Mouse (Mus musculus) left cerebral cortex, postnatal 25 days (tissue): ENCODE measurements around the gene Eef1g. TPM values are rescaled to one million over a fixed set of nuclear protein-coding genes. Genes with fewer than 3 reads are reported as not detected.

Experiments used
- DNase-seq, 2 experiments: peaks; one replicate each; pipeline ENCODE4 v3.0.0; 2022; ENCODE audit warnings: low spot score in 2 of 2, mixed read lengths in 1 of 2
- intact Hi-C: fragments of 180-260 bp; cut with DNase I; formaldehyde crosslinking; loops from one replicate; pipeline ENCODE4 v1.15.1; 2025
- total RNA-seq, 2 experiments: library from RNA; stranded (reverse); gene quantifications; 2 replicates each; pipeline ENCODE4 v1.2.3; 2021

Eef1g gene
- total RNA-seq: 100 to 1,000 TPM; 203 to 212 TPM

DNA sequence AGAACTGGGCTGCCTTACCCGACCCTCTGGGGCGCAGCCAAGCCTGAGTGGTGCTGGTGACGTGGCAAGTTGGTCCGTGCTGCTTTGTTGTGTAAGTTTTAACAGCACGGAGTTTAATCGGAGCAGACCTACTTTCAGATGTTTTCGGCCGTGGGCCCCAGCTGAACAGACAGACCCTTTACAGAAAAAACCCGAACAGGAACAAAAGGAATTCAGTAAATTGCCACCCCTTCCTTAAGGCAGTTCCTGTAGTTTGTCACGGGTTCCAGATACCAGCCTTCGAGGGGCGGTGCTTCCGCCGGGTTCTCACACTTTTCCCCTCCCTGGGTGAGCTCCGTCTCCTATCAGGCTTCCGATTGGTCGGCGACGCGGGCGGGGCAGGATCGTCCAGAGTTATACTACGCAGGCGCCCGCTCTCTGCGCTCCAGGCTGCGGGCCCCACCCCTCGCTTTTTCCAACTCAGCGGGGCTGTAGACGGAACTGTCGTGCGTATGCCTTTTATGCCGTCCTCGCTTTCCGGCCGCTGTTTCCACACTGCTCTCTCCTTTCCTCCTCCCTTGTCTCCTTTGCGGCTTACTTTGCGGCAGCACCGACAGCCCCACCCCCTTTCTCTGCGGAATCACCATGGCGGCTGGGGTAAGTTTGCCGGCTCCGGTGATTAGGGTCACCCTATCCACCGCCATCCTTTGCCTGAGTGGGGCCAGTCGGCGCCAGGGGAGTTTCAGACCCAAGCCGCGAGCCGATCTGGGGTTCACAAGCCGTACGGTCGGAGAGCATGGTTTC is at the start of gene Eef1g:
TSS of gene Eef1g (plus strand) at position 452 of the 783 bp plus-strand sequence.
- DNase-seq: peak; percentile 99 to 100
- intact Hi-C loops: loop anchor here (5.0 kb wide), 1 partner anchor 129 kb away; the partner anchor contains the start of genes Bscl2 and Gng3

DNA sequence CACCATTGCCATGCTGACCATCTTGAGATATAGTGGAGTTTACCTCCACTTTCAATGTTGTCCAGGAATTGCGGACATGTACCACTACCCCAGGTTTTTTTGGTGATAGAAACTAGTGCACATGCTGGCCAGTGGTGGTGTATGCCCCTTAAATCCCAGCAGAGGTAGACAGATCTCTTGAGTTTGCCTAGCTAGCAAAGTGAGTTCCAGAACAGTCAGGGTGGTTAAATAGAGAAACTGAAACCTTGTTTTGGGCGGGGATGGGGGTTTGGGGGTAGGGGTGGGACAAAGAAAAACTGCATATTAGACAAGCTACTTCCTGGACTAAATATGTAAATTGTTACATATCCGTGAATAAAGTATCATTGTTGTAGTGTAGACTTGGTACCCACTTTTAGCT is 47.8 kb upstream of the Eef1g start:
- intact Hi-C loops: no loop called here
- DNase-seq: no peak

DNA sequence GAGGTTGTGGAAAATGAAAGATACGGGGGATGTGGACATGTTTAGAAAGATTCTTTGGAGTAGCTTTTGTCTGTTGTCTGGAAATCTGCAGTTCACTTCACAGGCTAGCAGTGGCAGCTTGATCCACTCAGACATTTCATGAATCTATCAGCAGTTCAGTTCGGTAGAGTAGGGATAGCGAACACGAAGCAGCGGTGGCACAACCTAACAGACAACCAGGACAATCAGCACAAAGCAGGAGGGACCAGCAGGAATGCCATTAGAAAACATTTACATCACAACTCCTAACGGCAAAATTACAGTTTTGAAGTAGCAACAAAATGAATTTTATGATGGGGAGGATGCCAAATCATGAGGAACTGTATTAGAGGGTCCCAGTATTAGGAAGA is 47.2 kb upstream of the Eef1g start:
- intact Hi-C loops: no loop called here

DNA sequence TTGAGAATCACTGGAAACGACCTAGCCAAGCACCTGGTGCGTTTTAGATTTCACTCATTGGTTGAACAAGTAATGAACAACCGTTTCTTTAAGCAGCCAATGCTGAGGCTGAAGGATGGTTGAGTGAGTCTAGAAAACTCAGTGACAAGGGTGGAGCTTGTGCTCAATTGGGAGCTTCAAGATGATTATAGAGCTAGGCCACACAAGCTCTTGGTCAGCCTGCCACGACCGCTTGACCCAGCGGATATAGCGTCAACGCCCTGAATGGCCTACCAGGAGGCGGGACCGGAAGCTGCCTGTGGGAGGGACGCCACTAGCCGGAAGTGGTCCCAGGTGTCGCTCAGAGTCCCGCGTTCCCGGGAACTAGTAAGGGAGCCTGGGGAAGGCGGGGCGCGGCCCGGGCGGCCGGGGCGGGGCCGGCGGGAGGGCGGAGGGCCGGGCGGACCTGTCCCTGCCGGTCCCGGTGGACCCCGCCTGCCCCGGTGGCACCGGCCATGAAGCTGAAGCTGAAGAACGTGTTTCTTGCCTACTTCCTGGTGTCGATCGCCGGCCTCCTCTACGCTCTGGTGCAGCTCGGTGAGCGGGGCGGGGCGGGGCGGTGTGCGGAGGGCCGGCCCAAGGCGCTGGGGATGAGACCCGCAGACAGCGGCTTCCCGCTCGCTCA is 46.6 kb upstream of the Eef1g start, which contains the start of gene B3gat3:
TSS of gene B3gat3 (plus strand) at position 302 of the 664 bp plus-strand sequence.
- intact Hi-C loops: no loop called here

More for the DNA sequence above, 47.2 kb upstream of the Eef1g start:
- no peak for DNase-seq

DNA sequence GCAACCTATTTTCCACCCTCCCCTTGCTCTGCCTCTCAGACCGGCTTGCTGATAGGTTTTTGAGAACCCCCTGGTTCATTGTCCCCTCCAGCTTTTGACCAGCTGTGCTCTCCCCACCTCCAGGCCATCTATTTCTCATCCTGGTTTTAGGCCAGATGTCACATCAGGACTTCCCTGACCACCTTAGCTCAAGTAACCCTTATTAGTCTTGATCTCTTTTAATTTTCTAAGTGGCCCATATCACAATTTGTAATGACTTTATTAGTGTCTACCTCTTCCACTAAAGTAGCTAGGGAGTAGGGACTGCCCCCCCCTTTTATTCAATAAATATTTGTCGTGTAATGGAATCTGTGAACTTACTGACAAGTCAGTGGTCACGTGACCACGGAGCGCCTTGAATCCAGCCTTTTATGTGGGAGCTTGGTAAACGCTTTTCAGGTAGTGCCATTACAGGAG is 46.0 kb upstream of the Eef1g start:
- intact Hi-C loops: no loop called here
- DNase-seq: peak; percentile 27 to 35

More for the DNA sequence above, 46.6 kb upstream of the Eef1g start, which contains the start of gene B3gat3:
- DNase-seq: peak; percentile 96 to 97

DNA sequence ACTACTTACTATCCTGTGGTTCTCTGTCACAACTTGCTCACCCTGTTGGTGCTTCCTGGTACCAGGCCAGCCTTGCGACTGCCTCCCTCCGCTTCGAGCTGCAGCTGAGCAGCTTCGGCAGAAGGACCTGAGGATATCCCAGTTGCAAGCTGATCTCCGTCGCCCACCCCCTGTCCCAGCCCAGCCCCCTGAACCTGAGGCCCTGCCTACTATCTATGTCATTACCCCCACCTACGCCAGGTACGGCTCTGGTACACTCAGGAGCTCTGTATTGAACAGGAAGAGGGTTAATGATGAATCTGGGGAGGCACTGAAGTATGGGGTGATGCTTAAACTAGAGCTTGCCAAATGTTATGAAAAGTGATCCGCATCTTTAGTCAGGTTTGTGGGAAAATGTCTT is 45.1 kb upstream of the Eef1g start:
- intact Hi-C loops: no loop called here
- DNase-seq: no peak

DNA sequence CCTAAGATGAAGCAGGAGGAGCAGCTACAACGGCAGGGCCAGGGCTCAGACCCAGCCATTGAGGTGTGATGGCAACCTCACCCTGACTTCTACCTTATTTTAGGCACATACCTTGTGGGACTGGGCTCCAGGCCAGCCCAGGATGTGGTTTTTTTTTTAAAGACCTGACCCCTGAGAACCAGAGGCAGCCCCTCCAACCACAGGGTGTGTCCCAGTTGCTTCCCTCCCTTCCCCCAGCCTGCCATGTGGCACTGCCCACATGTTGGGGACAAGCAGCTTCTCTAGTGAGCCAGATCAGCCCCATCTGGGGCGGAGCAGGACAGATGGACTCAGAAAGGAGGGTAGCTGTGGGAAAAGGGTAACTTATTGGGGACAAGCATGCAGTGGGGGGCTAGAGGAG is 40.1 kb upstream of the Eef1g start:
- DNase-seq: peak in 1 of 2 experiments; percentile 24
- intact Hi-C loops: no loop called here

DNA sequence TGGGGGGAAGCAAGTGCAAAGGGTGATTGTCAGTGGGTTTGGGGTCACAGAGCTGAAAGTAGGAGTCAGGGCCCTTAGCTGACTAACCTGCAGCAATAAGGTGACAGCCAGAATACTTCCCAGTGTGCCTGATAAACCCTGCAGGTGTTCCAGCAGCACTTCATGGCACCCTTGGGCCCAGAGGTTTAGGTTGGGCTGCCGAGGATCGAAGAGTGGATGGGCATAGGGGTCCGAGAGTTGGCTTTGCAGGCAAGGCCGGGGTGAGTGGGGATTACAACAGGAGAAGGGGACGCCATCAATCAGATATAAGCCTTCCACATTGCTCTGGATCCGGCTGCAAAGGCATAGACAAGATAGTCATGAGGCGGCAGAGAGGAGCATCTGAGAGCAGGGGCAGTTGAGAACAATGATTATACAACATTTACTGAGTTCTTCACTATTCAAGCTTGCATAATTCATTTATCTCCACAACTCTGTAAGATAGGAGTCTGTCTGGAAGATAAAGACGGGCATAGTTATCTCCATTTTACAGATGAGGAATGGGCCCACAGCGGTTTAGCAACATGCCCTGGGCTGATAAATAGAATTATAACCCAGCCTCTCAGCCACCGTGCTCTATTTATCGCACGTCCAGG is 38.8 kb upstream of the Eef1g start:
- no peak for DNase-seq
- intact Hi-C loops: no loop called here

DNA sequence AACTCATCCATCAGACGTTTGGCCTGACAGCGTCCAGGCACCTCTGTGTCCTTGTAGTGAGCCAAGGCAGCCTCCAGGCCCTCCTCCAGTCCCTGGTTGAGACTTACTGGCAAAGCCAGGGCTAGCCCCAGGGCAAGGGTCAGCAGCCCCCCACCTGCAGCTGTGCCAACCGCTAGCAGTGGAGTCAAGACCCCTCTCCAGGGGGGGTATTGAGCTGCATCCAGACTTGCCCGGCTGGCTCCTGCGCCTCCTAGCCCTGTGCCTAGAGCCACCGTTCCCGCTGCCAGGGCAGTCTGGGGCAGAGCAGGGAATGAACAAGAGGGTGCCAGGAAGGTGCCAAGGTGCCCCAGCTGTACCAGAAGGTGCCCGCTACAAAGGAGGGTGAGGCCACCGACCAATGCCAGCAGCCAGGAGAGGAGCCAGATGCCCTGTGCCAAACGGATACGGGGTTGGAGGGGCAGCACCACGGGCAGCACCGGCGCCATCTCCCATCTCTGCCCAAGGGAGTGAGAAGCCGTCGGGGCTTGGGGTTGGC is 38.1 kb upstream of the Eef1g start:
- DNase-seq: no peak
- intact Hi-C loops: no loop called here

DNA sequence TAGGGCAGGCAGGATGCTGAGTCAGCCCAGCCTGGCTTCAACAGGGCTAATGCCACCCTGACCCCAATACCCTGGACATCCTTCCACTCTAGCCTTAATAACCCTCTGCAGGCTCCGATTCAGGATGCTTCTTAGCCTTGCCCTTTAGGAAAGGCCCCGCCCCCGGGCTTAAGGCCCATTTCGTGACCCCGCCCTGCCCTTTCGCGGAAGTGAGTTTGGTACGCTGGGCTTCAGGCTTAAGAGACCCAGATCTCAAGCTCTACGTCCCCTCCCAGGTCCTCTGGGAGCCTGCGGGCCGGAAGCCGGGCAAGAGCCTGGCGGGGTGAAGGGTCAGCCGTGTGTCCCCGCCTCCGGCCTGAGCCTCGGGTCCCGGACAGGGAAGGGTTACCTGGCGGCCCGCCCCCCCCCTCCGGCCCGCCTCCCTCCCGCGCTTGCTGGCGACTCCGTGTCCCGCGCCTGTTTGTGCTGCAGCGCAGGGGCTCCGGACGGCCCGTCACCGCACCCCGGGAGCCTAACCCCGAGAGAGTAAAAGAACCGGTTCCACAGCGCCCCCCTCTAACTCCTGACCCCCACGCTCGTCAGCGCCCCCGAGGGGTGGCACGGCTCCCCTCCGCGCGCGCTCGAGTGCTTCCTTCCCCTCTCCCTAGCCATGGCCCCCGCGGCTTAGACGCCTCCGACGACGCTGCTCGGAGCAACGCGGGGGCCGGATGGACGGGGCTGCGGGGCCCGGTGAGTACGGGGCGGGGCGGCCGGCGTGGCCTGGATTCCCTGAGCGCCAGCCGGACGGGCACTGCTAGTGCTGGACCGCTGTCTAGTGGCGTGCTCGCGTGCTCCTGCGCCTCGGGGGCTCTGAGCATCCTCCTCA is 37.4 kb upstream of the Eef1g start, which contains the start of the genes Rom1 and Eml3:
TSS of gene Rom1 (minus strand) at position 133 of the 865 bp plus-strand sequence.
TSS of gene Eml3 (plus strand) at position 329 of the 865 bp plus-strand sequence.
- intact Hi-C loops: no loop called here
- peak; percentile 49 to 60 for DNase-seq

DNA sequence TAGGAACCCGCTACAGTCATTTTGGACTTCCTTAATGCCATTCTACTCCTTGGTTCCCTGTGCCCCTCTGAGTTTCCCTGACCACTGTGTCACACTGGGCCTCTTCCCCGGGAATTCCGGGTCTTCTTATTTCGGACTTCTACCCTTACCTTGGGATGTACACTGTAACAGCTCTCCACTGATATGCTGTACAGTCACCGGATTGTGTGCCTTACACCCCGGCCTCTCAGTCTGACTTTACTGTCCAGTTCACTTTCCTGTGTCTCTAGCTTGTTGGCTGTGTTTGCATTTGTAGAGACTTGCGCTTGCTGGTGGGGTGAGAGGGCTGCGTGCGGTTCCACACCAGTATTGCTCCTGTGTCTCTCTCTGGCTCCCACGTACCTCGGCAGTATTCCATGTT is 36.7 kb upstream of the Eef1g start:
- no peak for DNase-seq
- intact Hi-C loops: no loop called here

DNA sequence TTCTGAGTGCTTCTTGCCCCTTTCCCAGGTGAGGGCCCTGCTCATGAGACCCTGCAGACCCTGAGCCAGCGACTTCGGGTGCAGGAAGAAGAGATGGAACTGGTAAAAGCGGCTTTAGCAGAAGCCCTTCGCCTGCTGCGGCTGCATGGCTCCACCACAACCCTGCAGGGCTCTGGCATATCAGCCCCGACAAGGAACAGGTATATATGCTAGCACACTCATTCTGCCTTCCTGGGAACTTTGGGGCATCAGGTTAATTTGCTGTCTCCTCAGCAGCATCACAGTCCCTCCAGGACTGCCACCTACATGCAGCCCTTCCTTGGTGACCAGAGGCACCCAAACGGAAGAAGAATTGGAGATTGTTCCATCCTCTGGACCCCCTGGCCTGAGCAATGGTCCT is 36.1 kb upstream of the Eef1g start:
- intact Hi-C loops: no loop called here
- no peak for DNase-seq

DNA sequence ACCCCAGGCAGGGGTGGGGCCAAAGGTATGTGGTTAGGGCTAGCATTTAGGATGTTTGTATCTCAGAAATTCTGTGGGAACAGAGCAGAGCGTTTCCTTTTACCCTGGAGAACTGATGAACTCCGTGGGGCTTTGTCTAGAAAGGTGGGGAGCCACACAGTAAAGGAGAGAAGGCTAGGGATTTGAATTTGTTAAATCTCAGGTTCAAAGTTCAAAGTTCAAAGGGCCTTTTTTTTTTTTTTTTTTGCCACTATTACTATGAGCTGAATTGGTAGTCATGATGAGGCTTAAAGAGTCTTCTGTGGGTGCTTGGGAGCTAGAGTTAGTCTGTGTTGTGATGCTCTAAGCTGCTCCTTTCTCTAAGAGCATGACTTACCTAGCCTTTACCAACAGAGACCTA is 30.1 kb upstream of the Eef1g start:
- intact Hi-C loops: no loop called here

DNA sequence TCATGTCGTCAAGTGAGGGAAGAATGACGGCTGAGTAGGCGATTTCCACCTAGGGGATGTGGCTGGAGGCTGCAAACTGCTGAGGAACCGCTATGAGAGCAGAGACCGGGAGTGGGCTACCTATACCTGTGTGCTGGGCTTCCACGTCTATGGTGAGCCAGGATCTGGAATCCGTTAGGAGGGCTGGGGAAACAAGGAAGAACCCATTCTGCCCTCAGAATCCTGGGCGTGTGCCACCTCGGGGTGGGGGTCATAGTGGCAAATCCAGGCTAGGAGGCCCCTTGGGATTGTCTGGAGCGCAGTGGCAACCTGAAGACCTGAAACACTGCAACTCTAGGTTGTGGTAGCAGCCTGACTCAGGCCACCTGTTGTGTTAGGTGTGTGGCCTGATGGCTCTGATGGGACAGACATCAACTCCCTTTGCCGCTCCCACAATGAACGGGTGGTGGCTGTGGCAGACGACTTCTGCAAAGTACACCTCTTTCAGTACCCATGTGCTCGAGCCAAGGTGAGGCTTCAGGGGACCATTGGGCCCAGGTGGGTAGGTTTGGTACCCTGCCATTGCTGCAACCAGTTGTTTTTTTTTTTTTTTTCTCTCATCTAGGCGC is 26.2 kb upstream of the Eef1g start:
- DNase-seq: no peak
- intact Hi-C loops: no loop called here

More for the DNA sequence above, 30.1 kb upstream of the Eef1g start:
- DNase-seq: no peak

DNA sequence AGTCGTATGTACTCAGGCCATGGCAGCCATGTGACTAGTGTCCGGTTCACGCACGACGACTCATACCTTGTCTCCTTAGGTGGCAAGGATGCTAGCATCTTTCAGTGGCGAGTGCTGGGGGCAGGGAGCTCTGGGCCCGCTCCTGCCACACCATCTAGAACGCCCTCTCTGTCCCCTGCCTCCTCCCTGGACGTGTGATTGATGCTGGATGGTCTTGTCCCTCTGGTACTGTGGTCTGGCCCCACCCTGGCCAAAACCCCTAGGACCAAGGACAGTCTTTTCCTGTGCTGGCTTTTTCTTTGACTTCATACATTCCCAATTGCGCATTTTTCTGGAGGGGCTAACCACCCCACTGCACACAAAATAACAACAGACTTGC is 25.7 kb upstream of the Eef1g start:
- intact Hi-C loops: no loop called here
- DNase-seq: no peak

DNA sequence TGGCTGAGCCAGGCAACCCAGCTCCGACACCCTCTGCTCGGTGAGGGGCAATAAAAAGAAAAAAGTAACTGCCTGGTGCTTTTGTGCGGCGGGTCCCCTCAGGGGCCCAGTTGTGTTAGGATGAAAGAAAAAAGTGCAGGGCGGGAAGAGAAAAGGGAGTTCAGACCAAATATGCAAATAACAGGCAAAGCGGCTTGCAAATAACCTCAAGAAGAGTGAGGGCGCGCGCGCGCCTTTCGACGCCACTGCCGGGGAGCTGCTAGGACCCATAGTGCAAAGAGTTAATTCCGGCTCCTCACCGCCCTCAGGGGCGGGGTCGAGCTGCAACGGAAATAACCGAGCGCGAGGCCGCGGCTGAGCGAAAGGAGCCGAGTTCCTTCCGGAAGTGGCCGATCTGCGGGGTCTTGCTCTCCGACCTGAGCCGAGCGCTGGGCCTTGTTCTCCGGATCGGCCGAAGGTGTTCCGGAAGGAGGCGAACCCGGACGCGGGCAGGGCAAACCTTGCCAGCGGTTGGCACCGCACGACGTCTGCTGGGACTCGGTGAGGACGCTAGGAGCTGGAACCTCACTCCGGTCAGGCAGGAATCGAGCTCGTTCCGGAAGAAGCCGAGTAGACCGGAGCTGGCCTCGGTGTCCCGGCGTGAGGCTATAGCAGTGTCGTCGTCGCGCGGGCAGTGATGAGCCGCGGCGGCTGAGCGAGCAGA is 25.2 kb upstream of the Eef1g start, which contains the start of gene Mta2:
TSS of gene Mta2 (plus strand) at position 361 of the 703 bp plus-strand sequence.
- intact Hi-C loops: no loop called here
- peak; percentile 93 to 96 for DNase-seq

DNA sequence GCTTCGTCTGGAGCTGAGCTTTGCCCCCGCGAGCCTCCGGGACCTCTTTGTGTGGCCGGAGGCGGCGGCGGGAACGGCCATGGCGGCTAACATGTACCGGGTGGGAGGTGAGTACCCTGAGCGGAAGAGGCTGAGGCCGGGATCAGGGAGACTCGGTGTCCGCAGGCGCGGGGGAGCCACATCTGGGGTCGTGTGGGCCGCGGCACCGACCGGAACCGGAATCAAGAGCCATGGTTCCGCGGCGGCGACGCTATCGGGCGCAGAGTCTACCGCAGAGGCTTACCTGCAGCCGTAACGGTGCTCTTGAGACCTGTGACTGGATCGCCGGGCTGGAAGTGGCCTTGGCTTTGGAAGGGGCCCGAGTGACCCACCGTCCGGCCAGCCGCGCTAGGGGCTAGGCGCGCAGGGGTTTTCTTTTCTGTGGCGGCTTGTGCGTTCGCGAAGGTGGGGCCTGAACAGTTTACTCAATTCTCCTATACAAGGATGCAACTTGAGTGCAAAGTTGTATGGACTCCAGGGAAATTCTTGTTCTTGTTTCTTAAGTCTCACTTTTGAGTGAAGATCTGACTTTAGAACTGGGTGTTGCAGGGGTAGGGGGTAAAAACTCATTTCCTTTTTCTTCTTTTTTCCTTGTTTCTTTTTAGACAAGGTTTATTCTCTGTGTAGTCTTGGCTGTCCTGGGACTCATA is 24.4 kb upstream of the Eef1g start:
- DNase-seq: peak; percentile 53 to 59
- intact Hi-C loops: no loop called here
